Mouse (Mus musculus) neural tube, embryonic 10.5 days (tissue): ENCODE measurements around the gene Igbp1.

ENCODE experiments used
- DNase-seq: peaks from one replicate; pipeline ENCODE4 v3.0.0-alpha.2; 2017; ENCODE audit warnings: low spot score; ENCODE audit errors: extremely low spot score

Gene Igbp1

DNA sequence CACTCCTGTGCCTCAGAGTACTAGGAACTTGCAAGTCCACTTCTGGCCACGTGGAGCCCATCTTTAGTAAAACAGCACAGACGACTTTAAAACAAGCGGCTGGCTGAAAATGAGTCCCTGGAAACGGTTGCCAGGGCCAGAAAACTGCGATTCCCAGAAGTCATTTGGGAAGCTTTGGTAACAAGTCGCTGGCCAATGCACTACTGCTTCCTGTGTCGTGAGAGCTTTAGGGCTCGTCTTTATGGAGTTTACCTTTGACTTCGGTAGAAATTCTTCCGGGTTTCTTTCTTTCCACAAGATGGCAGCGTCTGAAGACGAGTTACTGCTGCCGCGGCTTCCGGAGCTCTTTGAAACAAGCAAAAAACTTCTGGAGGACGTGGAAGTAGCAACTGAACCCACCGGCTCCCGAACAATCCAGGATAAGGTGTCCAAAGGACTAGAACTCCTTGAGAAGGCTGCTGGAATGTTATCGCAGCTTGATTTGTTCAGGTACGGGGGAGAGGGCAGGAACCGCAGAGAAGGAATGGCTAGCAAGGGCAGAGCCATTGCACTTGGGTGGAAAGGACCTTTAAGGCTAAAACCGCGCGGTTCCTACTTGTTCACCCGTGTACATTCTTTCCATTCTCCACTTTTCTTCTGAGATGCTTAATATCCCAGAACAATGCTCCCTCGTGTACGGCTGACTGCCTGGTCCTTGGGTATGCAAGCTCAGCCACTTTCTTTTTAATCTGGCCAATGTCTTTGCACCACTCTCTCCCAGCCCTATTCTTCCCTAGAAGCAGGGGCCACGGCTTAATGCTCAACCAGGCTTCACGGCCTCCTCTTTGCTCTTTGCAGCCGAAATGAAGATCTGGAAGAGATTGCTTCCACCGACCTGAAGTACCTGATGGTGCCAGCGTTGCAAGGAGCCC lies at the start of gene Igbp1:
TSS of gene Igbp1 (plus strand) at position 224 of the 911 bp plus-strand sequence.
- DNase-seq = peak; percentile 63

DNA sequence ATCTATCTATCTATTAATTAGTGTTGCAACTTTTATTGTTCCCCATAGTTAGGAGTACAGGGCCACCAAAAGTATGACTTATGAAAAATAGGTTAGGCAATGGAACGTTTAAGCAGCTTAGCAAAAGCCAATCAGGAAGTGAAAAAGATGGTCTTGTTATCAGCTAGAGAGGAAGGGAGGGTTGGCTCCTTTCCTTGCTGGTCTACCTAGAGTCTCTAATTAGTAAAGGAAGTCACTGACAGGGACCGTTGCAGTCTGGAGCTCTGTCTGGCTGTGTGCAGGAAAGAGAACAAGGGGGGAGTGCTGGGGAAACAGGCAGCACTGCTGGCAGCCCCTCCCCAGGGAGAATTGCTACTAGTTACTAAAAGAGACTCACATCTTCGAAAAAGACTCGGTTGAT lies 26.0 kb upstream of the Igbp1 start:
- DNase-seq = no peak

DNA sequence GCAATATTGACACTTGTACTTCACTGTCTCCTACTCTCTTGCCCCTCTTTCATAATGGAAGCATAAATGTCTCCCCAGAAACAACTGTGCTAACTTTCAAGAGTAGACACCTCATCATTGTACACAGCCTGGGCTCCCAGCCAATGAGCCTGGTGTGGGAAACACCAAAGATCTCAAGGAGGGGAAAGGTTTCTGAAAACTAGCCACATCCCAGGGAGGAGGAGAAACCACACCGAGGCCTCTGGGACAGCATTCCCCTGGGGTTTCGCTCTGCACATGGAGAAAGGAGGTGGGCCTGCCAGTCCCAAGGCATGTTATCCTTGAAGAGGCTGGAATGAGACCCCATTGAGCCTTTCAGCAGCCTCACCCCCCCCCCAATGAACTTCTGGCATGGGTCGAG lies 24.0 kb upstream of the Igbp1 start:
- no peak for DNase-seq

DNA sequence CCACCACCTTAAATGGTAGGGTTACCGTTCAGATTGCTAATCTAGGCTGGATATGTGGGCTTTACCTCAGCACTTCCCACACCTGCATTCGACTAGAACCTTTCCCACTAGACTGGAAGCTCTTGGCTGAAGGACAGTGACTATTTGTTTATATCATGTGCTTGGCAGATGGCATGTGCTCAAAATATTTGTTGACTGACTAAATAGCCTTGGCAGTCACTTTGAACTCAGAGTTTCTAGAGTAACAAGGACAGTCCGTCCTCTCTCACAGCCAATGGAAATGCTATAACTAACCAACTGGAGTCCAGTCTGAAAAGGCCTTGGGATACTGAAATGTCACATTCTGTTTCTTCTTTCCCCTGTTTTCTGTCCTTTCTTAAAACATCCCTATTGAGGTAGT lies 22.6 kb upstream of the Igbp1 start:
- DNase-seq = no peak

DNA sequence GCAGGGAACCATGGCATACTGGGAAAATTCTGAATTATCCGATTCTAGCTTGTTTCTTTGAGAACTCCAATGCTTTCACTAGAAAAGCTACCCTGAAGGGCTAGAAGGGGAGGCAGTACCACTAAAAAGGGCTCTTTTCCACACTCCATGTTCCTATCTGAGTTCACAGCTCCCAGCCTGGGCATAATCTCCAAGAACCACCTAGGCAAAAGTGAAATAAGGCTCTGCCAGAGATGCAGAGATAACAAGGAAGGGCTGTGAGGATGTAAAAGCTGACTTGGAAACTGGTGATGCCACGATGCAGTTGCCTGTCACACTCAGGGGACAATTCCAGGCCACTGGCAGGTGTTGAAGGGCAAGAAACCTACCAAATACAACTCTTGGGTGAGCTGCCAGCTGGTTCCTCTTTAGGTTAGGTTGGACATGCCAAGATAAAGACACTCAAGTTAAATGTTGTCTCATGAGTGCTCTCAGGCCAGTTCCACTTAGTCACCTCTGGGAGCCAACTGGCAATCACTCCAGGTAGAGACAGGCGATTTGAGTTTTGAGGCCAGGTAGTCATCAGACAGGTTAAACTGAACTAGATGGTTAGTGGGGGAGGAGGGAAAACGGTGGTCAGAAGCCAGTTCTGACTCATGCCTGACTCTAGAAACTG lies 18.4 kb upstream of the Igbp1 start:
- DNase-seq = no peak

DNA sequence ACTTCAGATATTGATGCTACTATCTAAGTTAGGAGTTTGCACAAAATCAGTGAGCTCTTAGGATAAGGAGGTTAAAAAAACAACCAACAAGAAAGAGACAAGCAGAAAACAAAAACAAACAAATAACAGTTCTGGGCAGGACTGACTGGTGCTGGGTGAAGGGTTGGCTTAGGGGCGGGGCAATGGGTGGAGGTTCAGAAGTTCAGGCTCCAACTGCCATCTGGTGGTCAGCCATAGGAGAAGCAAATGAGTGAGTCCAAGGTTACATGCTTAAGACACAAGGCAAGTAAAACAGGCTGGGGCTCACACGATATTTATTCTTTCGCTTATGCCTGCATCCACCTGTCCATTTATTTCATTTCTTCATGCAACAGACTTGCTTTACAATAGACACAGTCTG lies 13.8 kb upstream of the Igbp1 start:
- DNase-seq = peak; percentile 23

DNA sequence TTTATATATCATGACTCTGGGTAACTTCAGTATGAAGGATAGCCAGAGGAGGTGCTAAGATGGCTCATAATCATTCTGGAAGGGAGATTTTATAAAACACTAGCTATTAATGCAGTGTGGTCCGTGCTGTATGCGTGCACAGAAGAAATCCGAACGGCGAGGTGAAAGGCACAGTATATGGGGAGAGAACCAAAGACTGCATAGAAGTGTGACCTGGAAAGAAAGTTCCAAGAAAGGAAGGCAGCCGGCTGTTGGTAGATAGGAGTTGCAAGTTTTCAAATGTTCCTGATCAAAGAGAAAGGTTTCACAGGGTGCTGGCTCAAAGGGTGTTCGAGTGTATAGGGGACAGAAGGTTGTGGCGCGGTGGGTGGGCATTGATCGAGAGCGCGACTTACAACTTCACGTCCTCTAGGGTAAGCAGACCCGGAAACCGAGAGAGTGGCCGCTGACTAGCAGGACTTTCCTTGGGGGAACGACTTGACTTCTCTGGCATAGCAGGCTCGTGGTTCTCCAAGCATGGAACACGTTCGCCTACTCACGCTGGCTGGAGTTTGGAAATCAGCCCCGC lies 507 bp upstream of the Igbp1 start:
- DNase-seq = no peak

DNA sequence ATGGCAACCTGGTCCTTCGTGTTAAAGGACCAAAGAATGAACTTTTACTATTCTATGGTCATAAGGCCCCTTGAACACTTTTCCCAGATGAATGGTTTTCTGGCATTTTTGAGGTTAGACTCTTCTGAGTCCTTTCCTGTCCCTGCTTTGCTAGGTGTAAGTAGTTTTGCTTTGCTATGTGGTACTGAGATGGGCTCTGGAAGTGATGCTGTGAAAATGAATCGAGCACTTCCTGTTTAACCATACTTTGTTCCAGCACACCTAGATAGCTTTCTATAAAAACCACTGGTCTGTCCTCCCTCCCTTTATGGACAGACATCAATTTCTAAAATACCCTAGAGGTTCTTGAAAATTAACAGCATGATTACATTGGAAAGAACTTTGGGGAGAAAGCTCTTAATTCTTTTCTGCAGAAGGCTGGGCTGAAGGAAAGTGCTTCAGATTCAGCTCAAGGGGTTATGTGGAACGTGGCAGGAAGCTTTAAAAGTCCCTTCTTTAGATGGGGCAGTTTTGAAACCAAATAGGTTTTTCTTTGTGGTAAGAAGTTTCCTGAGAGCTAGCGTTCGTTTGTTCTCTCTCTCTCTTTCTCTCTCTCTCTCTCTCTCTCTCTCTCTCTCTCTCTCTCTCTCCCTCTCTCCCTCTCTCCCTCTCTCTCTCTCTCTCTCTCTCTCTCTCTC lies 10.2 kb downstream of the Igbp1 start:
- DNase-seq = no peak

DNA sequence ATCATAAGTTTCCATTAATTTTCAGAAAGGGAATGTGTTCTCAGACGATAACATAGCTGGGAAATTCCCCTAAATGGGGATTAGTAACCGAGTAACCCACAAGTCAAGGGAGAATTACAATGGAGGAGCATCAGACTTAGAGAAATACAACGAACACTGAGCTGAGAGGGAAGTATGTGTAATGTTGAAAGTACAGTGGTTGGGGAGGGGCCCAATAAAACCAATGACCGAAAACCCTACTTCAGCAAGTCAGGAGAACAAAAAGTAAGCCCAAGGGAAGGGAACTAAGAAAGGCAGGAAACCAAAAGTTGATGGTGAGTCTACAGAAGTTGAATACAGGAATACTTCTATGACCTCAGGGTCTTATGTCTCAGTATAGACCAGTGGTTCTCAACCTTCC lies 14.1 kb downstream of the Igbp1 start:
- no peak for DNase-seq

DNA sequence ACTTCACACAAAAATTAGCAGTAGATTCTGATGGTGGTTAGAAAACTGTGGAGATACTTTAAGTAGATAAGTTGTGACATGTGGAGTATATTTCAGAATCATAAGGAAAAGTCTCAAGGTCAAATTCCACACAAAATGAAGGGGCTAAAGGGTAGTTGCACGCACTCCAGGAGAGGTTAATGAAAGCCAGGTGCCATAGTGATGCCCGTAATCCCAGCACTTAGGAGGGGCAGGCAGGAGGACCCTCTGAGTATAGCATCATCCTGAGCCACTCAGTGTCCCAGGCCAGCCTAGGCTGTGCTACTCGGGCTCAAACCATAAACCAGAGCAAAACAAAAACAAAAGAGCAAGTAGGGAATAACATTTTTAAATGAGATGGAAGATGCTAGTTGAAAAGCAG lies 15.8 kb downstream of the Igbp1 start:
- DNase-seq = no peak

DNA sequence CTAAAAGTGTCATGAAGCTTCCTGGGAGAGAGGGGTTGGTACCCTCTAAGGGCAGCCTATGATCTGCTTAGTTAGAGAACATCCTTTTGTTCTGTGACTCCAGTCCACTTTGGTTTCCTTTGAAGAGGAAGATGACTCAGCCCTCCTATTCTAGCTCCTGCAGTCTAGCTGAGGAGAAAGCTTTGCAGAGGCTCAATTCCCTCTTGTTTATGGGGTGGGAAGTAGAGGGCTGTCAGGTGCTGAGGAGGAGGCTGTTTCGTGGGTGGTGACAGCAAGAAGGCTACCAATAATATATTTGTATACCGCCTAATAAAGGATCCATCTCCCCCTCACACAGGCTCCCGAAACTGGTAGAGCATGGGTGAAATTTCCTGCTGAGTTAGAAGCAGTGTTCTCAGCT lies 22.6 kb downstream of the Igbp1 start:
- no peak for DNase-seq

DNA sequence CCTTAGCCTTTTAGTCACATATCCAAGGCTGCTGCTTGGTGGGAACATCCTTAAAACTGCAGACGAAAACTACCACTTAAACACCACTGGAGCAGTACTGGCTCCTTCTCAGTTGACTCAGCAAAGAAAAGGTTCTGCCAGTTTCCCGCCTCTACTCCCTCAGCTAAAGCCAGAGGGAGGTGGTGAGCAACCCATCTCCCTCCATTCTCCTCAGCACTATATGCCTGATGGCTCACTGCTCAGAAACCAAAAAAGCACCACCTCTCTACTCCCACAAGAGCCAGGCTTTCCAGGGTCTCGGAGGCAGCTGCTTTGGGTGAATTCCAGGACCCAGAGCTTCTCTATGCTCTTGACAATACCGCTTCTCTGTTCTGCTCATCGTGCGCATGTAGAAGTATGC lies 23.5 kb downstream of the Igbp1 start:
- no peak for DNase-seq

DNA sequence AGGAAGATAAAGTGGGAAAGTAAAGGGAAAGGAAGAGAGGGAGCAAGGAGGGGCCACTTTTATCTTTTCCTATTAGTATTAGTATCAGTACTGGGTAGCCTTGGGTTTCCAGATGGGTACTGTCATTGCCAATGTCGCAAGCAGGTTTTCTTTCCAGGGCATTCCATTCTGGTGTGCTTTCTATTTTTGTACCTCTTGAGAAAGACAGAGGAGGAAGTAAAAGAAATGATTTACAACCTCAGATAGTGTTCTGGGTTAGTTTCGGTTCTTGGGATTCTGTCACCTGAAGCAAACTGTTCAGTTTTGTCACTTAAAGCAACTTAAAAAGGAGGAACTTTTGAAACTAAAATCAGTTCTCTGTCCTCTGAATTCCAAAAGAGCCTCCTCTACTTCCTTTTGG lies 24.4 kb downstream of the Igbp1 start:
- DNase-seq = no peak

DNA sequence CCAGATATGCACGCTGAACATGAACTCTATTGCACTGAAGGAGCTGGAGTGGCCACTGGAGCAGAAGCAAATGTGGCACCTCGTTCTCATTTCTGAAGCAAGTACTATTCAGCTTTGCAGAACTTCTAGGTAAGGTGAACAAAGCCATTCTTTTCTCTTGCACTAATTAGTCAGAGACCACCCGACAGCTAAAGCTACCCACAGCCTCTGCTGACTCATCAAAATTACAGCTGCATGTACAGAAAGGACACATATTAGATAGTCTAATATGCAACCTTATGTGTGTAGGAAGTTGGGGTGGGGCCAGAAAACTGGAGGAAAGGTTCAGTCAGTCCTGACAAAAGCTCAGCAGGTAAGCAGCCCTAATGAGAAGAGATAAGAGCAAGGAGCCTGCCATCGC lies 30.4 kb downstream of the Igbp1 start, which contains the start of gene Dgat2l6:
TSS of gene Dgat2l6 (plus strand) at position 368 of the 400 bp plus-strand sequence.
- DNase-seq = no peak

DNA sequence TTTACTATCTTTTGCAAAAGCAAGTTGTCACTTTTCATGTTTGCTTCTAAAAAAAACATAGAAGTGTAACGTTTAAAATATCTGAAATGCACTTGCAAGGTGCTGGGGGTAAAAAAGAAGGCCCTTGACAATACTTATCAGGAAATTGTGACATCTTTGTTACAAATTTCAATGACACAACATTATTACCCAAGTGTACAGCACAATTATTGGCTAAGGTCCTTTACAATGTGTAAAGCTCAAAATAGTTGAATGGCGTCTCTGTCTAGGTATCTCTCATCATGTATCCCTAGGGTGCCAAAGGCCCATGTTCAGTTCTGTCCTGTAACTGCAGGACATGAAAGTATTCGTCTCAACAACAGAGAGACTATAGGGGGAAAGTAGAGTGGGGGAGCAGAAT lies 61.9 kb downstream of the Igbp1 start:
- no peak for DNase-seq

DNA sequence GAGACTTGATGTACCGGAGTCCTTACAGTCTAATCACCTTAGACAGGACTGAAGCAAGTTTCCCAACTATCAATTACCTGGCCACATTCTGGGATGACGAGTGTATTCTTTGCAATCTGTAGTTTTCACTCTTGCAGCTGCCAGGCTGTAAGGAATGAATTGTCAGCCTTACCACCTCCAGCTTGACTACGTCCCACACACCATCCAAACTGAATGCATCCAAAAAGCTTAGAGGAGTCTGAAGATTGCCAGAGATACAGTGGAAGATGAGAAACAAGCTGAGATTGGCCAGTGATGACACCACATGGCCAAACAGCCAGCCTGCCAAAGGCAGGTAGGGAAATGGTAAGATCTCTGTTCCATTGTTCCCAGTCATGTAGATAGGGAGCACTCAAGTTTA lies 71.6 kb downstream of the Igbp1 start:
- no peak for DNase-seq
